Comparison of ENCODE assay signal across 29 mouse cellular contexts in genomic region chr15:99611563-99611962, GRCm38 (mm10). TPM values are rescaled to one million over a fixed set of nuclear protein-coding genes. Genes with fewer than 3 reads are reported as not detected.
A peak's percentile ranks its signal among the peaks of the same experiment; 100 is the strongest.
DNase-seq lines count a peak whose midpoint lies in the region; ATAC-seq and TF ChIP-seq lines count a peak whose summit lies in the region.
"Had no signal": no experiment of that assay in that cellular context is flagged by ENCODE, and none has a peak within 500 bp of the region (broad histone marks: within the 10 kb centered on the region; RNA-seq: fewer than 3 reads in every experiment).

No protein-coding gene starts in this region.

- H3K9ac ChIP-seq in heart, embryonic 13.5 days: 0 out of 2 replicates have a peak overlapping the region, but pooled peaks have one; percentile 19
- peak overlapping the region; percentile 19; the same call in 1 of the 2 replicates for H3K9ac ChIP-seq in midbrain, embryonic 13.5 days (replicated peaks)
- no peak overlapping the region for H3K9ac ChIP-seq in midbrain, postnatal 0 days (replicated peaks; ENCODE audit: low read length, poor library complexity, severe bottlenecking)
- 0 out of 2 replicates have a peak overlapping the region, but pooled peaks have one; percentile 29 for H3K9ac ChIP-seq in hindbrain, embryonic 16.5 days (ENCODE audit: low read depth, low read length)
- H3K9ac ChIP-seq: embryonic facial prominence, embryonic 12.5 days; forebrain, embryonic 15.5 days; liver, embryonic 14.5 days; lung, embryonic 15.5 days; neural tube, embryonic 12.5 days; stomach, embryonic 15.5 days had no signal

- H3K27ac ChIP-seq in heart, embryonic 13.5 days (replicated peaks): no peak overlapping the region
- peak overlapping the region; percentile 59; the same call in 1 of the 2 replicates for H3K27ac ChIP-seq in midbrain, embryonic 13.5 days
- H3K27ac ChIP-seq in midbrain, postnatal 0 days (ENCODE audit: low read depth, low read length): no peak overlapping the region
- H3K27ac ChIP-seq in hindbrain, embryonic 16.5 days (ENCODE audit: low read depth, low read length): no peak overlapping the region; the same call in 1 of the 2 replicates
- peak overlapping the region; percentile 9; the same call in 1 of the 2 replicates for H3K27ac ChIP-seq in olfactory bulb, adult 2 months (ENCODE audit: insufficient read depth, low read depth, low read length)
- H3K27ac ChIP-seq: embryonic facial prominence, embryonic 12.5 days; forebrain, embryonic 15.5 days; liver, embryonic 14.5 days; lung, embryonic 15.5 days; macrophage; neural tube, embryonic 12.5 days; stomach, embryonic 15.5 days had no signal

- DNase-seq in heart, adult 8-10 months (ENCODE audit: low spot score): no peak
- no peak for DNase-seq in midbrain, postnatal 0 days (ENCODE audit: low spot score)
- no peak for DNase-seq in kidney, adult 18-20 months
- DNase-seq: heart, postnatal 14 days; right cerebral cortex, postnatal 14 days; thymus, adult 2 months had no signal

- peaks cover 5% of the 10 kb centered on the region; the same call in 1 of the 2 replicates for H3K9me3 ChIP-seq in heart, embryonic 13.5 days
- H3K9me3 ChIP-seq in midbrain, embryonic 13.5 days: no peaks in the 10 kb centered on the region
- H3K9me3 ChIP-seq in midbrain, postnatal 0 days (ENCODE audit: low read length): no peaks in the 10 kb centered on the region
- H3K9me3 ChIP-seq in hindbrain, embryonic 16.5 days (ENCODE audit: control insufficient read depth, low read length): no peaks in the 10 kb centered on the region
- H3K9me3 ChIP-seq: forebrain, embryonic 15.5 days; lung, embryonic 15.5 days; neural tube, embryonic 12.5 days; stomach, embryonic 15.5 days had no signal

- 27% methylated on average over 7 of the region's 7 CpGs for WGBS in heart, embryonic 13.5 days
- WGBS in midbrain, embryonic 13.5 days: 66% methylated on average over 7 of the region's 7 CpGs
- WGBS in midbrain, postnatal 0 days: 66% methylated on average over 7 of the region's 7 CpGs
- WGBS in hindbrain, embryonic 16.5 days: 54% methylated on average over 7 of the region's 7 CpGs
- WGBS in olfactory bulb, adult 2 months: 38% methylated on average over 7 of the region's 7 CpGs

- no peak for TF ChIP-seq POLR2A in olfactory bulb, adult 2 months (IDR thresholded peaks at IDR 0.05; ENCODE audit: insufficient read depth, low read depth, low read length)

- peaks cover 46% of the 10 kb centered on the region for H3K4me1 ChIP-seq in heart, embryonic 13.5 days
- H3K4me1 ChIP-seq in midbrain, embryonic 13.5 days (replicated peaks): peaks cover 50% of the 10 kb centered on the region
- H3K4me1 ChIP-seq in midbrain, postnatal 0 days (ENCODE audit: insufficient read depth, low read length): no peaks in the 10 kb centered on the region
- peaks cover 31% of the 10 kb centered on the region for H3K4me1 ChIP-seq in hindbrain, embryonic 16.5 days (ENCODE audit: control insufficient read depth, insufficient read depth, low read depth, low read length)
- peaks cover 38% of the 10 kb centered on the region for H3K4me1 ChIP-seq in olfactory bulb, adult 2 months (ENCODE audit: control insufficient read depth, insufficient read depth, low read length)

- ATAC-seq in heart, embryonic 13.5 days (ENCODE audit: extremely low read depth, insufficient number of reproducible peaks, low FRiP score, low TSS enrichment): no peak
- ATAC-seq in midbrain, embryonic 13.5 days: no peak
- no peak for ATAC-seq in midbrain, postnatal 0 days (ENCODE audit: low FRiP score)
- ATAC-seq in hindbrain, embryonic 16.5 days: no peak
- ATAC-seq: forebrain, embryonic 15.5 days; inflammation-experienced regulatory T-cells, adult 6 months had no signal

- no peaks in the 10 kb centered on the region for H3K36me3 ChIP-seq in heart, embryonic 13.5 days
- no peaks in the 10 kb centered on the region for H3K36me3 ChIP-seq in midbrain, embryonic 13.5 days
- H3K36me3 ChIP-seq in midbrain, postnatal 0 days (ENCODE audit: insufficient read depth, low read length): no peaks in the 10 kb centered on the region
- H3K36me3 ChIP-seq in hindbrain, embryonic 16.5 days (ENCODE audit: control insufficient read depth, insufficient read depth, low read length): no peaks in the 10 kb centered on the region
- H3K36me3 ChIP-seq: embryonic facial prominence, embryonic 12.5 days; forebrain, embryonic 15.5 days; lung, embryonic 15.5 days; neural tube, embryonic 12.5 days; stomach, embryonic 15.5 days had no signal

- TF ChIP-seq CTCF in midbrain, postnatal 0 days (IDR thresholded peaks at IDR 0.05): no peak
- no peak for TF ChIP-seq CTCF in olfactory bulb, adult 2 months (IDR thresholded peaks at IDR 0.05; ENCODE audit: insufficient read depth, low read depth, low read length)

- no peak overlapping the region for H3K4me2 ChIP-seq in heart, embryonic 13.5 days
- no peak overlapping the region for H3K4me2 ChIP-seq in midbrain, embryonic 13.5 days (replicated peaks)
- no peak overlapping the region for H3K4me2 ChIP-seq in midbrain, postnatal 0 days (ENCODE audit: low read depth, low read length, poor library complexity, severe bottlenecking)
- H3K4me2 ChIP-seq in hindbrain, embryonic 16.5 days (ENCODE audit: low read length): no peak overlapping the region
- H3K4me2 ChIP-seq: embryonic facial prominence, embryonic 12.5 days; forebrain, embryonic 15.5 days; heart, embryonic 11.5 days; lung, embryonic 15.5 days; neural tube, embryonic 12.5 days; stomach, embryonic 15.5 days had no signal

- no peak overlapping the region for H3K4me3 ChIP-seq in heart, embryonic 13.5 days
- no peak overlapping the region for H3K4me3 ChIP-seq in midbrain, embryonic 13.5 days (replicated peaks)
- no peak overlapping the region for H3K4me3 ChIP-seq in midbrain, postnatal 0 days (ENCODE audit: low read depth, low read length)
- no peak overlapping the region for H3K4me3 ChIP-seq in hindbrain, embryonic 16.5 days (ENCODE audit: low read length)
- no peak overlapping the region for H3K4me3 ChIP-seq in olfactory bulb, adult 2 months (ENCODE audit: insufficient read depth, low read depth, low read length)
- H3K4me3 ChIP-seq: embryonic facial prominence, embryonic 12.5 days; forebrain, embryonic 15.5 days; lung, embryonic 15.5 days; neural tube, embryonic 12.5 days; stomach, embryonic 15.5 days had no signal

- H3K27me3 ChIP-seq in heart, embryonic 13.5 days (replicated peaks): peaks cover 30% of the 10 kb centered on the region
- H3K27me3 ChIP-seq in midbrain, embryonic 13.5 days: peaks cover 13% of the 10 kb centered on the region
- no peaks in the 10 kb centered on the region for H3K27me3 ChIP-seq in midbrain, postnatal 0 days (ENCODE audit: insufficient read depth, low read length)
- no peaks in the 10 kb centered on the region for H3K27me3 ChIP-seq in hindbrain, embryonic 16.5 days (replicated peaks; ENCODE audit: control insufficient read depth, insufficient read depth, low read length)
- H3K27me3 ChIP-seq: forebrain, embryonic 15.5 days; neural tube, embryonic 12.5 days had no signal

RNA-seq across cellular contexts. Expression of gene Aqp6, which starts 10.4 kb away (rescaled TPM):
- not detected in 2 replicates for polyA plus RNA-seq in heart, embryonic 13.5 days (2015; fragmentation: Nextera tagmentation; extraction: Ambion mirVana)
- total RNA-seq in heart, adult 8-10 months (2022): under 1 TPM in 2 of 4 experiments, not detected in 2; 0.17 to 0.41 TPM
- polyA plus RNA-seq in midbrain, embryonic 13.5 days (2015; fragmentation: Nextera tagmentation; extraction: Ambion mirVana): 0.71 and 0.99 TPM in 2 replicates
- 1.7 TPM in 1 of 2 replicates, not detected in the other for total RNA-seq in midbrain, postnatal 0 days (2014; rRNA removed)
- polyA plus RNA-seq in midbrain, postnatal 0 days (2015; fragmentation: Nextera tagmentation; extraction: Ambion mirVana): 0.23 and 0.28 TPM in 2 replicates
- polyA plus RNA-seq in hindbrain, embryonic 16.5 days (2015; fragmentation: Nextera tagmentation; extraction: Ambion mirVana): 0.68 and 0.70 TPM in 2 replicates
- polyA plus RNA-seq in olfactory bulb, adult 2 months (2012; ENCODE audit: insufficient read depth, insufficient read length, low replicate concordance, missing spikeins): not detected in 2 replicates
- total RNA-seq: adrenal gland, adult 18-20 months; gastrocnemius, adult 18-20 months; gastrocnemius, postnatal 4 days; heart, postnatal 14 days; layer of hippocampus, adult 18-20 months; layer of hippocampus, postnatal 25 days had no signal
- polyA plus RNA-seq: C2C12; forebrain, embryonic 15.5 days; heart, embryonic 11.5 days; inflammation-experienced regulatory T-cells, adult 6 months; kidney, embryonic 16.5 days; liver, embryonic 14.5 days; lung, embryonic 15.5 days; macrophage; spleen, adult 2 months; stomach, embryonic 15.5 days had no signal

RNA-seq across cellular contexts. Expression of gene Aqp5, which starts 21.0 kb away (rescaled TPM):
- polyA plus RNA-seq in heart, embryonic 13.5 days (2015; fragmentation: Nextera tagmentation; extraction: Ambion mirVana): 0.43 and 0.67 TPM in 2 replicates
- total RNA-seq in heart, adult 8-10 months (2022): under 1 TPM in 3 of 4 experiments, not detected in 1; 0.26 to 0.57 (median 0.37) TPM
- 0.79 and 1.1 TPM in 2 replicates for polyA plus RNA-seq in midbrain, embryonic 13.5 days (2015; fragmentation: Nextera tagmentation; extraction: Ambion mirVana)
- total RNA-seq in midbrain, postnatal 0 days (2014; rRNA removed): 2.4 and 3.2 TPM in 2 replicates
- polyA plus RNA-seq in midbrain, postnatal 0 days (2015; fragmentation: Nextera tagmentation; extraction: Ambion mirVana): 1.0 and 1.4 TPM in 2 replicates
- polyA plus RNA-seq in hindbrain, embryonic 16.5 days (2015; fragmentation: Nextera tagmentation; extraction: Ambion mirVana): 0.70 and 0.95 TPM in 2 replicates
- polyA plus RNA-seq in olfactory bulb, adult 2 months (2012; ENCODE audit: insufficient read depth, insufficient read length, low replicate concordance, missing spikeins): not detected in 2 replicates
- total RNA-seq: gastrocnemius, postnatal 4 days; layer of hippocampus, adult 18-20 months had no signal
- polyA plus RNA-seq: forebrain, embryonic 15.5 days; inflammation-experienced regulatory T-cells, adult 6 months; macrophage had no signal

RNA-seq across cellular contexts. Expression of gene Aqp2, which starts 32.7 kb away (rescaled TPM):
- polyA plus RNA-seq in heart, embryonic 13.5 days (2015; fragmentation: Nextera tagmentation; extraction: Ambion mirVana): not detected in 2 replicates
- total RNA-seq in heart, adult 8-10 months (2022): not detected
- polyA plus RNA-seq in midbrain, embryonic 13.5 days (2015; fragmentation: Nextera tagmentation; extraction: Ambion mirVana): not detected in 2 replicates
- not detected in 2 replicates for total RNA-seq in midbrain, postnatal 0 days (2014; rRNA removed)
- not detected in 2 replicates for polyA plus RNA-seq in midbrain, postnatal 0 days (2015; fragmentation: Nextera tagmentation; extraction: Ambion mirVana)
- 0.11 TPM in 1 of 2 replicates, not detected in the other for polyA plus RNA-seq in hindbrain, embryonic 16.5 days (2015; fragmentation: Nextera tagmentation; extraction: Ambion mirVana)
- polyA plus RNA-seq in olfactory bulb, adult 2 months (2012; ENCODE audit: insufficient read depth, insufficient read length, low replicate concordance, missing spikeins): not detected in 2 replicates
- total RNA-seq: gastrocnemius, adult 18-20 months; gastrocnemius, postnatal 4 days; heart, postnatal 14 days; layer of hippocampus, adult 18-20 months had no signal
- polyA plus RNA-seq: embryonic facial prominence, embryonic 12.5 days; forebrain, embryonic 15.5 days; heart, embryonic 11.5 days; inflammation-experienced regulatory T-cells, adult 6 months; limb, embryonic 14.5 days; liver, embryonic 14.5 days; macrophage; neural tube, embryonic 12.5 days; stomach, embryonic 15.5 days; urinary bladder, adult 2 months had no signal

RNA-seq across cellular contexts. Expression of gene Racgap1, which starts 39.9 kb away (rescaled TPM):
- polyA plus RNA-seq in heart, embryonic 13.5 days (2015; fragmentation: Nextera tagmentation; extraction: Ambion mirVana): 119 and 125 TPM in 2 replicates
- total RNA-seq in heart, adult 8-10 months (2022): 1 to 10 TPM in 1 of 4 experiments, under 1 TPM in 3; 0.46 to 1.6 (median 0.99) TPM
- polyA plus RNA-seq in midbrain, embryonic 13.5 days (2015; fragmentation: Nextera tagmentation; extraction: Ambion mirVana): 118 and 125 TPM in 2 replicates
- total RNA-seq in midbrain, postnatal 0 days (2014; rRNA removed): 27.0 and 32.9 TPM in 2 replicates
- polyA plus RNA-seq in midbrain, postnatal 0 days (2015; fragmentation: Nextera tagmentation; extraction: Ambion mirVana): 27.2 TPM in 2 replicates
- polyA plus RNA-seq in hindbrain, embryonic 16.5 days (2015; fragmentation: Nextera tagmentation; extraction: Ambion mirVana): 56.7 and 64.6 TPM in 2 replicates
- not detected in 2 replicates for polyA plus RNA-seq in olfactory bulb, adult 2 months (2012; ENCODE audit: insufficient read depth, insufficient read length, low replicate concordance, missing spikeins)

RNA-seq across cellular contexts. Expression of gene Asic1, which starts 58.6 kb away (rescaled TPM):
- 1.6 and 1.8 TPM in 2 replicates for polyA plus RNA-seq in heart, embryonic 13.5 days (2015; fragmentation: Nextera tagmentation; extraction: Ambion mirVana)
- under 1 TPM; 0.14 to 0.56 (median 0.35) TPM for total RNA-seq in heart, adult 8-10 months (2022)
- polyA plus RNA-seq in midbrain, embryonic 13.5 days (2015; fragmentation: Nextera tagmentation; extraction: Ambion mirVana): 48.0 and 54.5 TPM in 2 replicates
- total RNA-seq in midbrain, postnatal 0 days (2014; rRNA removed): 138 and 150 TPM in 2 replicates
- polyA plus RNA-seq in midbrain, postnatal 0 days (2015; fragmentation: Nextera tagmentation; extraction: Ambion mirVana): 37.3 and 42.1 TPM in 2 replicates
- 45.1 and 59.4 TPM in 2 replicates for polyA plus RNA-seq in hindbrain, embryonic 16.5 days (2015; fragmentation: Nextera tagmentation; extraction: Ambion mirVana)
- polyA plus RNA-seq in olfactory bulb, adult 2 months (2012; ENCODE audit: insufficient read depth, insufficient read length, low replicate concordance, missing spikeins): not detected in 2 replicates

Comparison
In these comparisons a context has a peak if more than half of its experiments do, and no peak if none do; other contexts are left out.
1. H3K27ac ChIP-seq: peak in midbrain, embryonic 13.5 days (single experiment) and olfactory bulb, adult 2 months (single experiment); none in heart, embryonic 13.5 days (single experiment), midbrain, postnatal 0 days (single experiment) and hindbrain, embryonic 16.5 days (single experiment).